Comparison of ENCODE assay signal across 12 mouse cellular contexts in genomic region chr3:37643903-37644302, GRCm38 (mm10). TPM values are rescaled to one million over a fixed set of nuclear protein-coding genes. Genes with fewer than 3 reads are reported as not detected.
DNase-seq lines count a peak whose midpoint lies in the region; ATAC-seq and TF ChIP-seq lines count a peak whose summit lies in the region.
"Had no signal": no experiment of that assay in that cellular context is flagged by ENCODE, and none has a peak within 500 bp of the region (broad histone marks: within the 10 kb centered on the region; RNA-seq: fewer than 3 reads in every experiment).

No protein-coding gene starts in this region.

- 0 out of 2 replicates have a peak overlapping the region, but pooled peaks have one; percentile 26 for H3K27ac ChIP-seq in kidney, postnatal 0 days
- H3K27ac ChIP-seq in hindbrain, embryonic 14.5 days, result no peak overlapping the region
- no peak overlapping the region for H3K27ac ChIP-seq in limb, embryonic 13.5 days

- H3ac ChIP-seq in myocyte (ENCODE audit: control insufficient read depth, insufficient read length), result no peak overlapping the region

- H3K9ac ChIP-seq in kidney, postnatal 0 days (ENCODE audit: low read depth, low read length), result peak overlapping the region; percentile 35; the same call in 1 of the 2 replicates
- H3K9ac ChIP-seq in hindbrain, embryonic 14.5 days, result no peak overlapping the region
- peak overlapping the region; percentile 19; the same call in 1 of the 2 replicates for H3K9ac ChIP-seq in limb, embryonic 13.5 days

- TF ChIP-seq POLR2A in myocyte (IDR thresholded peaks at IDR 0.05; ENCODE audit: insufficient read length, low read depth), result no peak

- H3K36me3 ChIP-seq in kidney, postnatal 0 days (ENCODE audit: insufficient read depth, low read length), result peaks cover 25% of the 10 kb centered on the region
- peaks cover 28% of the 10 kb centered on the region; the same call in 1 of the 2 replicates for H3K36me3 ChIP-seq in hindbrain, embryonic 14.5 days (replicated peaks; ENCODE audit: control insufficient read depth, insufficient read depth)
- H3K36me3 ChIP-seq in limb, embryonic 13.5 days, result peaks cover 43% of the 10 kb centered on the region
- peaks cover 16% of the 10 kb centered on the region for H3K36me3 ChIP-seq in myocyte (ENCODE audit: control insufficient read depth, insufficient read depth)

- peaks cover 22% of the 10 kb centered on the region for H3K4me1 ChIP-seq in kidney, postnatal 0 days (replicated peaks; ENCODE audit: insufficient read depth, low read length)
- H3K4me1 ChIP-seq in hindbrain, embryonic 14.5 days (replicated peaks; ENCODE audit: control insufficient read depth, insufficient read depth, low read length), result peaks cover 12% of the 10 kb centered on the region
- peaks cover 47% of the 10 kb centered on the region for H3K4me1 ChIP-seq in limb, embryonic 13.5 days

- H3K27me3 ChIP-seq in kidney, postnatal 0 days (ENCODE audit: insufficient read depth, low read length), result no peaks in the 10 kb centered on the region
- H3K27me3 ChIP-seq in hindbrain, embryonic 14.5 days (ENCODE audit: control insufficient read depth, insufficient read depth, low read length), result peaks cover 9% of the 10 kb centered on the region; the same call in 1 of the 2 replicates
- H3K27me3 ChIP-seq in limb, embryonic 13.5 days, result 0 out of 2 replicates have a peak, but pooled peaks cover 7% of the 10 kb centered on the region
- H3K27me3 ChIP-seq in myocyte (ENCODE audit: control insufficient read depth, insufficient read depth, insufficient read length), result no peaks in the 10 kb centered on the region

- no peak for DNase-seq in kidney, postnatal 0 days (ENCODE audit: low spot score)
- no peak for DNase-seq in kidney, adult 11 months
- no peak for DNase-seq in hindbrain, embryonic 14.5 days (ENCODE audit: low spot score)
- no peak for DNase-seq in urinary bladder, adult 18-20 months (ENCODE audit: low spot score in 2 of 2)
- no peak for DNase-seq in adrenal gland, adult (ENCODE audit: inconsistent age in 2 of 2, low spot score in 1 of 2)
- DNase-seq: adrenal gland, adult 8-10 months; cerebellum, adult 18-20 months; right cerebral cortex, postnatal 14 days; thymus, postnatal 4 days had no signal

- H3K9me3 ChIP-seq in kidney, postnatal 0 days (replicated peaks; ENCODE audit: low read length), result no peaks in the 10 kb centered on the region
- H3K9me3 ChIP-seq in hindbrain, embryonic 14.5 days (ENCODE audit: control insufficient read depth, low read length), result no peaks in the 10 kb centered on the region
- H3K9me3 ChIP-seq in limb, embryonic 13.5 days, result no peaks in the 10 kb centered on the region

- H3K79me2 ChIP-seq in myocyte (ENCODE audit: control insufficient read depth, insufficient read depth), result peaks cover 33% of the 10 kb centered on the region

- H3K4me3 ChIP-seq in kidney, postnatal 0 days (replicated peaks; ENCODE audit: low read depth, low read length), result peak overlapping the region; percentile 83
- H3K4me3 ChIP-seq in hindbrain, embryonic 14.5 days (replicated peaks; ENCODE audit: low read length), result no peak overlapping the region
- H3K4me3 ChIP-seq in limb, embryonic 13.5 days, result 0 out of 2 replicates have a peak overlapping the region, but pooled peaks have one; percentile 86
- H3K4me3 ChIP-seq in myocyte, result no peak overlapping the region
- H3K4me3 ChIP-seq: erythroblast, embryonic 14.5 days had no signal

- 59% methylated on average over 8 of the region's 8 CpGs for WGBS in kidney, postnatal 0 days
- WGBS in hindbrain, embryonic 14.5 days, result 84% methylated on average over 8 of the region's 8 CpGs
- 76% methylated on average over 8 of the region's 8 CpGs for WGBS in limb, embryonic 13.5 days

- no peak for ATAC-seq in kidney, postnatal 0 days (replicated peaks; ENCODE audit: low FRiP score, low read depth)
- ATAC-seq in hindbrain, embryonic 14.5 days (ENCODE audit: low FRiP score), result no peak
- ATAC-seq in limb, embryonic 13.5 days (ENCODE audit: low FRiP score, low read depth), result no peak

- no peak for TF ChIP-seq CTCF in kidney, postnatal 0 days (IDR thresholded peaks at IDR 0.05; ENCODE audit: low read depth)

- H3K4me2 ChIP-seq in kidney, postnatal 0 days (ENCODE audit: low read length), result peak overlapping the region; percentile 74
- 0 out of 2 replicates have a peak overlapping the region, but pooled peaks have one; percentile 3 for H3K4me2 ChIP-seq in hindbrain, embryonic 14.5 days (replicated peaks)
- peak overlapping the region; percentile 76 for H3K4me2 ChIP-seq in limb, embryonic 13.5 days (replicated peaks)
- H3K4me2 ChIP-seq in myocyte (ENCODE audit: low read depth), result peak overlapping the region; percentile 77

TF ChIP-seq in myocyte, 11 proteins besides CTCF, POLR2A, EP300 and RAD21:
- TF ChIP-seq REST (IDR thresholded peaks at IDR 0.05; ENCODE audit: insufficient read depth, insufficient read length), result no peak
- no peak for TF ChIP-seq TCF12 (IDR thresholded peaks at IDR 0.05; ENCODE audit: insufficient read depth, poor library complexity, severe bottlenecking)
- TF ChIP-seq MYOD1 (IDR thresholded peaks at IDR 0.05; ENCODE audit: control insufficient read depth in 1 of 3, insufficient read length in 2 of 3, low read depth in 2 of 3), result peak in 1 of 3 experiments; percentile 23
- peak in 1 of 3 experiments; percentile 4 for TF ChIP-seq MYOG (IDR thresholded peaks at IDR 0.05; ENCODE audit: control insufficient read depth in 1 of 3, insufficient read depth in 1 of 3, insufficient read length in 2 of 3, low read depth in 2 of 3)
- no peak for TF ChIP-seq POLR2AphosphoS2 (IDR thresholded peaks at IDR 0.05; ENCODE audit: insufficient read length, low read depth)

RNA-seq across cellular contexts. Expression of gene Spry1, which starts 4.2 kb away (rescaled TPM):
- 31.8 and 39.6 TPM in 2 replicates for polyA plus RNA-seq in kidney, postnatal 0 days (2015; fragmentation: Nextera tagmentation; extraction: Ambion mirVana)
- polyA plus RNA-seq in hindbrain, embryonic 14.5 days (2014; fragmentation: Nextera tagmentation; extraction: Ambion mirVana), result 5.8 and 6.7 TPM in 2 replicates
- polyA plus RNA-seq in limb, embryonic 13.5 days (2015; fragmentation: Nextera tagmentation; extraction: Ambion mirVana), result 14.8 and 17.4 TPM in 2 replicates
- 20.6 TPM for polyA plus RNA-seq in myocyte (2012; fragmentation: generic; extraction: Trizol)

Comparison
In these comparisons a context has a peak if more than half of its experiments do, and no peak if none do; other contexts are left out.
1. H3K4me2 ChIP-seq: peak in every context shown above with its lines; median percentile 77 in myocyte; 76 in limb, embryonic 13.5 days; 74 in kidney, postnatal 0 days; 3 in hindbrain, embryonic 14.5 days.
2. H3K4me3 ChIP-seq: peak in kidney, postnatal 0 days (single experiment) and limb, embryonic 13.5 days (single experiment); none in hindbrain, embryonic 14.5 days (single experiment) and myocyte (single experiment).